Mouse (Mus musculus): ENCODE results near the gene Tpte. TPM values are rescaled to one million over a fixed set of nuclear protein-coding genes. Genes with fewer than 3 reads are reported as not detected.

The Tpte gene
- polyA plus RNA-seq, 1 experiment = not detected

GRCm38 (mm10) chr8:22395256-22395655 lies 112.0 kb downstream of the Tpte start:
- TF ChIP-seq POLR2A (IDR thresholded peaks at IDR 0.05; ENCODE audit: low read depth, low read length) (no peak), CTCF (IDR thresholded peaks at IDR 0.05; ENCODE audit: borderline replicate concordance, insufficient read depth, low read length) (no peak)
- no peak overlapping the region for H3K27ac ChIP-seq (ENCODE audit: insufficient read depth, low read length)
- no peak overlapping the region for H3K4me3 ChIP-seq (ENCODE audit: insufficient read depth, low read length)

DNA sequence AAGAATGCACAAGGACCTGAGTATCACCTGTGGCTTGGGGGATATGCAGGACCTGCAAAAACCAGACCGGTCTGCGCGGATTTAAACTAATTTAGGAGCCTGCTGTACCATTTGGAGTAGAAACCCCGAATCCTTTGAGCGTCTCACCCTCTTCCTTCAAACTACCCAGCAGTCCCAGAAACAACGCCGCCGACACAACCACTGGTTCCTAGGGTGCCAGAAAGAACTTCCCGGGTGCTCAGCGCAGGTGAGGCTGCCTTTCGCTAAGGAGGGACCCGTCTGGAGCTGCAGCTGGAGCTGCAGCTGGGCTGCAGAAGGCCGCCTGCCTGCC lies 114.5 kb downstream of the Tpte start:
- H3K27ac ChIP-seq (ENCODE audit: insufficient read depth, low read length) = no peak overlapping the region
- peaks cover 2% of the 10 kb centered on the region; the same call in 1 of the 2 replicates for H3K4me1 ChIP-seq (ENCODE audit: control insufficient read depth, insufficient read depth, low read length)
- TF ChIP-seq CTCF (IDR thresholded peaks at IDR 0.05; ENCODE audit: borderline replicate concordance, insufficient read depth, low read length) (no peak), POLR2A (IDR thresholded peaks at IDR 0.05; ENCODE audit: low read depth, low read length) (no peak)
- peak overlapping the region; percentile 81 for H3K4me3 ChIP-seq (ENCODE audit: insufficient read depth, low read length)

More at GRCm38 (mm10) chr8:22395256-22395655, 112.0 kb downstream of the Tpte start:
- H3K4me1 ChIP-seq (ENCODE audit: control insufficient read depth, insufficient read depth, low read length) = peaks cover 2% of the 10 kb centered on the region; the same call in 1 of the 2 replicates

DNA sequence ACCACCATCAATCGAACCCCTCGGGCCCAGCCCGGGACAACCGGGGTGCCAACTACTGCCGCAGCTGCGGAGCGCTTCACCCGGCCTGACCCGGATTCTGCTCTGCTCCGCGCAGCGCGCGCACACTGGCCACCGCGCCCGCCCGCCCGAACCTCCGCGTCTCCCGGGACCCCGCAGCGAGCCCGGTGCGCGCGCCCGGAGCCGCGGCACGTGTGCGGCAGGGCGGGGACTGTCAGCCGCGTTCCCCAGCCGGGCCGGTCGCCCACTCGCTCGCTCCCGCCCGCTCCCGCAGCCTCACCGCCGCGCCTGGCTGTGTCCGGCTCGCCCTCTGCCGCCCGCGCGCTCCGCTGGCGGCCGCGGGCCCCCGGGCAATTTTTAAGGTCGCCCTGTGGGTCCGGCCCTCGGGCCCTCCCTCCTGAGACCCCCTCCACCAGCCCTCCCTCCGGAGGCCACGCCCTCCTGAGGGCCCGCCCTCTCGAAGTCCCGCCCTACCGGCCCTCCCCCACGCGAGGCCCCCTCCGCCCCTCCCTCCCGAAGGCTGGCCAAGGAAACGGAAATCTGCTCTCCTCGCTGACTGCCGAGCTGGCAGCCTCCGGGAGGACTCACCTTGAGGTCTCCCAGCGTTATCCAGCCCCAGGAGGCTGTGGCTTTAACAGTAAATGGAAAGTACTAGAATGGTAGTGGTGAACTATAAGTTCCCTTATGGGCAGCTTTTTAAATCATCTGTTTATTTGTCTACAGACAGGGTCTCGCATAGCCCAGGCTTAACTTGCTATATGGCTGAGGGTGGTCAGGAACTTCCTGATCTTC lies 115.1 kb downstream of the Tpte start, which contains the start of gene Slc25a15:
Gene Slc25a15, minus strand, starts transcription at position 456 of the 810 bp plus-strand sequence.
- peak within 1 kb of the TSS; percentile 66 for H3K27ac ChIP-seq (ENCODE audit: insufficient read depth, low read length)
- TF ChIP-seq POLR2A (IDR thresholded peaks at IDR 0.05; ENCODE audit: low read depth, low read length) (peak; percentile 99), CTCF (IDR thresholded peaks at IDR 0.05; ENCODE audit: borderline replicate concordance, insufficient read depth, low read length) (no peak)
- H3K4me1 ChIP-seq (ENCODE audit: control insufficient read depth, insufficient read depth, low read length) = peaks cover 2% of the 10 kb centered on the region; the same call in 1 of the 2 replicates
- peak within 1 kb of the TSS; percentile 81 for H3K4me3 ChIP-seq (ENCODE audit: insufficient read depth, low read length)

DNA sequence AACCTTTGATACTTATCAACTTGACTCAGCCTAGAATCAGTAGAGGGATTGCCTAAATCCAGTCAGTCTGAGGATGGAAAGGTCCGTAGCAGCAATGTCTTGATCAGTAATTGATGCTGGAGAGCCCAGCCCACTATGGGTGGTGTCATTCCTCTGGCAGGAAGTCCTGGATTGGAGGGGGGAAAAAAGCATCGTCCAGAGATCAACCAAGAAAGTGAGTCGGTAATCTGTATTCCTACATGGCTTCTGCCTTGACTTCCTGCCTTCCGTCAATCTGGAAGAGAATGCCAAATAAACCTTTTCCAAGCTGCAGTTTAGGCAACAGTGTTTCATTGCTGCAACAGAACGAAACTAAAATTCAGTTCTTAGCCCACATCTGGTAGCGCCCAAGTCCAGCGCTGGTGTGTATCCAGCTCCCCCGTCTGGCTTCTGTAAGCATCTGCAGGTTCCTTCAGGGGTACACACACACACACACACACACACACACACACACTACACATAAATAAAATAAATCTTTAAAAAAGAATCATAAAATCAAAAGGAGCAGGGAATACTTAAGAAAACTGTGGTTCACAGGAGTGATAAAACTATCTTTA lies 116.1 kb downstream of the Tpte start:
- Histone ChIP-seq H3K27ac (ENCODE audit: insufficient read depth, low read length) (no peak overlapping the region), H3K4me3 (ENCODE audit: insufficient read depth, low read length) (peak overlapping the region; percentile 70), H3K4me1 (ENCODE audit: control insufficient read depth, insufficient read depth, low read length) (peaks cover 2% of the 10 kb centered on the region; the same call in 1 of the 2 replicates)
- no peak for TF ChIP-seq CTCF (IDR thresholded peaks at IDR 0.05; ENCODE audit: borderline replicate concordance, insufficient read depth, low read length)
- TF ChIP-seq POLR2A (IDR thresholded peaks at IDR 0.05; ENCODE audit: low read depth, low read length) = peak; percentile 23; the same call in 1 of the 2 replicates

DNA sequence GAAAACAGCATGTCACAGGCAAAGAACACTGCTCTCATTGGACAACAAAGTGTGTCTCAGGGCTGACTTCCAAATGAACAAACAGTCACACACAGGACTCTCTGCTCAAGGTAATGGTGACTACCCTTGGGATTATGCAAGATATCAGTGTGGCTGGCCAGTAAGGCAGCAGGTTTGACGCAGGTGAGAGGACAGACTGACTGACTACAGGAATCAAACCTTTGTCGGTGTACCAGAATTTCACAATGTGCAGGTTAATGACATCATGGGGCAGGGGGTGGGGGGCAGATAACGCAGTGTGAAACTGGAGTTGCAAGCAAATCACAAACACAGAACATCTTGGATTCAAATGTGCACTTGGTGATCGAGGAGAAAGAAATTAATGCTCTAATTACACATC lies 117.4 kb downstream of the Tpte start:
- Histone ChIP-seq H3K27ac (ENCODE audit: insufficient read depth, low read length) (no peak overlapping the region), H3K4me1 (ENCODE audit: control insufficient read depth, insufficient read depth, low read length) (peaks cover 2% of the 10 kb centered on the region; the same call in 1 of the 2 replicates), H3K4me3 (ENCODE audit: insufficient read depth, low read length) (no peak overlapping the region)
- TF ChIP-seq CTCF (IDR thresholded peaks at IDR 0.05; ENCODE audit: borderline replicate concordance, insufficient read depth, low read length) (no peak), POLR2A (IDR thresholded peaks at IDR 0.05; ENCODE audit: low read depth, low read length) (no peak)

DNA sequence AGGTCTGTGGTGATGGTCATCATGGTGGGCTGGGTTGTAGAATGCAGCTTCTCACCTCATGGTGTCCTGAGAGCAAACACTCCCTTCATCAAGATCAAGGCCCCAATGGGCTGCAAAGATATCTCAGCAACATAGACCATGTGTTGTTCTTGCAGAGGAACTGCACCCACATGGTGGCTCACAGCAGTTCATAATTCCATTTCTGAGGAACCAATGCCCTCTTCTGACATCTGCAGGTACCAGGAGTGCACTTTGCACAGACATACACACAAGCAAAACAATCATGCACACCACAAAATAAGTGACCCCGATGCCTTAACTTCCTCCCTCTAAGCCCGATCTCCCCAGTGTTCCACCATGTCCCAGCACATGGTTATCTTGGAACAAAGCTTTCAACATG lies 120.0 kb downstream of the Tpte start:
- H3K4me1 ChIP-seq (ENCODE audit: control insufficient read depth, insufficient read depth, low read length) = peaks cover 2% of the 10 kb centered on the region
- H3K4me3 ChIP-seq (ENCODE audit: insufficient read depth, low read length) = no peak overlapping the region
- no peak for TF ChIP-seq CTCF (IDR thresholded peaks at IDR 0.05; ENCODE audit: borderline replicate concordance, insufficient read depth, low read length)
- no peak overlapping the region for H3K27ac ChIP-seq (ENCODE audit: insufficient read depth, low read length)

DNA sequence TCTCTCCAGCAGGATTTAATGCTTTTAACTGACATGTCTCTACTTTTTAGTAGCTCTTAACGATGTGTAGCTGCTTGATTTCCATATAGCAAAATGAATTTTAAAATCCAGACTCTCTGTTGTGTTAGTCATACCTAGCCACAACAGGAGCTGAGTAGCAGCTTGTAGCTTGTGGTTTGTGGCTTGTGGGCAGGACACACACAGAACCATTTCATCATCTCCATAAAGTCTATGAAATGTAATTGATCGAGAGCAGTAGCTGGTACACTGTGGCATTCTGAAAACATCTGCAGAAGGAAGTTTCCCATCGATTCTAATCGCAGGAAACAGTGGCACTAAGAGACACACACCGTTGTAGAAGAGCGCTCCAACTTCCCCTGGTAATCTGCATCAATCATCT lies 122.5 kb downstream of the Tpte start:
- Histone ChIP-seq H3K4me3 (ENCODE audit: insufficient read depth, low read length) (no peak overlapping the region), H3K4me1 (ENCODE audit: control insufficient read depth, insufficient read depth, low read length) (peaks cover 2% of the 10 kb centered on the region), H3K27ac (ENCODE audit: insufficient read depth, low read length) (no peak overlapping the region)
- no peak for TF ChIP-seq CTCF (IDR thresholded peaks at IDR 0.05; ENCODE audit: borderline replicate concordance, insufficient read depth, low read length)
- no peak for TF ChIP-seq POLR2A (IDR thresholded peaks at IDR 0.05; ENCODE audit: low read depth, low read length)

DNA sequence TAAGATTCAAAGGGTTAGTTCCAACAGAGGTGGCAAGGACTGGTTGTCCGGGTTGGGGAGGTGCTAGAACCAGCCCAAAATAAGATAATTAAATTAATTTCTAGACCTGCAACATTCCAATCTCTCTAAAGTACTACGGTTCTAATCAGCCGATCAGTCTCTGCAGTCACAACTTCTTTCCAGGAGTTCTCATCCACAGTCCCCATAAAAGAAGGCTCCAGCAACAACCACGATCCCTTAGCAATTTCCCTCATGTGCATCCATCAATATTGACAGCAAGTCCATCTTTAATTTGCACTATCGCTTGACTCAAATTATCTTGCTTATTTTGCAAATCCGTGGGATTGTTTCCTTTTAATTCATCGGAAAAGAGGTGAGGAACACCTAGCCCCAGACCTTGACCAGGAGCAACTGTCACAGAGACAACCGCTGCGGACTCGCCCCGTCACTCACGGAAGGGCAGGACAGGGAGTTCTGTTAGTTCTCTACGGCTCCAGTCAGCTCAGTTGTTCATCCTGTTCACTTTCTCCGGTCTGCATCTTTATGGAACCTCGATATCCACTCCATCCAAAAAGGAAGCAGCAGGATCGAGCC lies 127.5 kb downstream of the Tpte start:
- Histone ChIP-seq H3K27ac (ENCODE audit: insufficient read depth, low read length) (no peak overlapping the region), H3K4me3 (ENCODE audit: insufficient read depth, low read length) (peak overlapping the region; percentile 75), H3K4me1 (ENCODE audit: control insufficient read depth, insufficient read depth, low read length) (peaks cover 2% of the 10 kb centered on the region)
- TF ChIP-seq POLR2A (IDR thresholded peaks at IDR 0.05; ENCODE audit: low read depth, low read length) = no peak
- no peak for TF ChIP-seq CTCF (IDR thresholded peaks at IDR 0.05; ENCODE audit: borderline replicate concordance, insufficient read depth, low read length)

GRCm38 (mm10) chr8:22411282-22411702 lies 128.1 kb downstream of the Tpte start, which contains the start of gene Mrps31:
Mrps31 (plus strand) TSS chr8:22411361.
- Histone ChIP-seq H3K4me1 (ENCODE audit: control insufficient read depth, insufficient read depth, low read length) (no peaks in the 10 kb centered on the region), H3K27ac (ENCODE audit: insufficient read depth, low read length) (no peak within 1 kb of the TSS), H3K4me3 (ENCODE audit: insufficient read depth, low read length) (peak within 1 kb of the TSS; percentile 75)
- TF ChIP-seq POLR2A (IDR thresholded peaks at IDR 0.05; ENCODE audit: low read depth, low read length) (peak; percentile 82), CTCF (IDR thresholded peaks at IDR 0.05; ENCODE audit: borderline replicate concordance, insufficient read depth, low read length) (no peak)
